Mouse (Mus musculus) olfactory bulb, adult 2 months (tissue): ENCODE results near the gene Dcxr.

Experiments used
- CTCF ChIP-seq: fragments of 200-500 bp; IDR thresholded peaks from 2 replicates; pipeline ENCODE4 v1.5.1; 2012; ENCODE audit warnings: low read depth, mild to moderate bottlenecking, low read length, moderate library complexity; ENCODE audit not compliant: insufficient read depth
- POLR2A ChIP-seq: fragments of 200-500 bp; IDR thresholded peaks from 2 replicates; pipeline ENCODE4 v1.6.1; 2012; ENCODE audit warnings: mild to moderate bottlenecking, low read depth, low read length, moderate library complexity; ENCODE audit not compliant: insufficient read depth

DNA sequence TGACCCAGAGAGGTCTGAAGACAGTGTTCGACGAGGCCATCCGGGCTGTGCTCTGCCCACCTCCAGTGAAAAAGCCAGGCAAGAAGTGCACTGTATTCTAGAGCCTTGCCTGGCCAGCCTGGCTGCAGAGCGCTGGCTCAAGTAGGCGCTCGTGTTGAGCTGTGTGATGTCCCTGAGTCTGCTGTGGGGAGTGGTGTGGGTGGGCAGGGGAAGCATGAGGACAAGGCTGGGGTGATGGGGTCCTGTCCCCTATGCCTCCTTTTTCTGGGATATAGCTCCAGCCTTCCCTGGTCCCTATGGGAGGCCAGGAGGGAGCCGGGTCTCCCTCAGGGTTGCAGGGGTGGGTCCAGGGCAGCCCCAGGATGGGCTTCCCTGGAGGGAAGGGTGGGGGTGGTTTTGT is 3.6 kb downstream of the Dcxr start:
- TF ChIP-seq CTCF (no peak), POLR2A (no peak)
